Mouse (Mus musculus): Measurements from ENCODE around the gene Drd1.

GRCm38 (mm10) chr13:54080785-54081184 lies 25.3 kb upstream of the Drd1 start:
- TF ChIP-seq CTCF (IDR thresholded peaks at IDR 0.05; ENCODE audit: borderline replicate concordance, control insufficient read depth, extremely low read depth, insufficient read depth, low read length, poor library complexity) (no peak), POLR2A (IDR thresholded peaks at IDR 0.05; ENCODE audit: control insufficient read depth, extremely low read depth, insufficient read depth, low read length, poor library complexity) (no peak)

Measured in thymus, adult 2 months (tissue).